Mouse (Mus musculus) embryonic fibroblast, embryonic 13.5 days (primary cell): ENCODE results near the gene Gtpbp8.

Experiments used
- CTCF ChIP-seq: IDR thresholded peaks from 2 replicates; pipeline ENCODE4 v1.5.1; 2011; ENCODE audit warnings: mild to moderate bottlenecking, control low read depth, low read length, moderate library complexity, borderline replicate concordance; ENCODE audit not compliant: insufficient read depth
- POLR2A ChIP-seq: IDR thresholded peaks from 2 replicates; pipeline ENCODE4 v1.6.1; 2011; ENCODE audit warnings: low read depth, mild to moderate bottlenecking, control low read depth, low read length, moderate library complexity

GRCm38 (mm10) chr16:44691561-44692141 lies 54.5 kb downstream of the Gtpbp8 start:
- TF ChIP-seq CTCF (no peak), POLR2A (no peak)
